Mouse (Mus musculus): ENCODE results near the gene Lgals2. TPM values are rescaled to one million over a fixed set of nuclear protein-coding genes. Genes with fewer than 3 reads are reported as not detected.
"Not testable (repeated sequence)": the region's sequence is repeated elsewhere in the genome, so short reads cannot be mapped to it uniquely, and the experiment has no call there.

The Lgals2 gene
- total RNA-seq (2021), result not detected
- long read RNA-seq, experiment 1, result 0 reads
- long read RNA-seq, experiment 2, partial matches to known transcripts, result 0 of 1 reads
- long read RNA-seq, experiment 2, other reads (novel, unspliced or antisense), result 1 of 1 reads

DNA sequence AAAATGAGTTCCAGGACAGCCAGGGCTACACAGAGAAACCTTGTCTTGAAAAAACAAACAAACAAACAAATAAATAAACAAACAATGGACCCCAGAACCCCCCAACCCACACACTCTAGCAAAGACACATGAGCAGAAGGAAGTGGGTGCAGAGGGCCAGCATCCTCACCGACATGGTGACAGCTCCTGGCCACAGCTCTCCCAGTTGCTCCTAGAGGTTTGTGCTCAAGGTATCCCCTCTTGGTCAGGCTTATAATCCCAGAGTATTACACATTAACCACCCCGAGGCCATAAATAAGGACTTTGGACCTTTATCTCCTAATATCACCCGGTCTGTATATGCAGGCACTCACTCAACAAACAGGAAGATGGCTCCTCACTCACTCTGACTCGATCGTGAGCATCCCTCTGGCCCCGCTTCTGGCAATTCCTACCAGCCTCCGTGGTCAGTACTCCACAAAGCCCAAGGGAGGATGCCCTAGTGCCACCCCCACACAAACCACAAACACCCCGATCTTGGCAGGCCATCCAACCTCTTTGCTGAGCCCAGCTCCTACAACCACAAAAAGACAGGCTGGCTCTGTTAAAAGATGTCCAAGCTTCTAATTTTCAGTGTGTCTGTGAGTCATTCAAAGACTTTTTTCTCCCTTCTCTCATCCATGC lies at the start of gene Lgals2:
Gene Lgals2, minus strand, starts transcription at position 227 of the 663 bp plus-strand sequence.
- DNase-seq (ENCODE audit: low spot score in 2 of 2), result no peak

DNA sequence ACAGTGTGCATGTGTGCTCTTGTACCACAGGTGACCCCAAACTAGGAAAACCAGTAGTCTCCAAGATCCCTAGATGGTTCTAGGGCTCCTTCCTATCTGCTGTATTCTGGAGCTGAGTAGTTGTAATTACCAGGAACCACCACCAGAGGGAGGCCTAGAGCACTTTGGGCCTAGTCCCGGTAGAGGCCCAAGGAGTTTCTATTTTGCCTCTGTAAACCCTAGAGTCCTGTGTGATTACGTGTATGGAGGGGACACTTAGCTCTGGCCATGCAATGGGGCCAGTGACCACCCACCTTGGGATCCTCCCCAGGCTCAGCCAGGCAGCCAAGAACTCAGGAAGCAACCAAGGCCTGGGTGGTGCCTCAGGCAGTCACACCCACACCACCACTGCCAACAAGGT lies 47.9 kb upstream of the Lgals2 start:
- peak; percentile 77 to 91 for DNase-seq (ENCODE audit: low spot score in 2 of 2)

DNA sequence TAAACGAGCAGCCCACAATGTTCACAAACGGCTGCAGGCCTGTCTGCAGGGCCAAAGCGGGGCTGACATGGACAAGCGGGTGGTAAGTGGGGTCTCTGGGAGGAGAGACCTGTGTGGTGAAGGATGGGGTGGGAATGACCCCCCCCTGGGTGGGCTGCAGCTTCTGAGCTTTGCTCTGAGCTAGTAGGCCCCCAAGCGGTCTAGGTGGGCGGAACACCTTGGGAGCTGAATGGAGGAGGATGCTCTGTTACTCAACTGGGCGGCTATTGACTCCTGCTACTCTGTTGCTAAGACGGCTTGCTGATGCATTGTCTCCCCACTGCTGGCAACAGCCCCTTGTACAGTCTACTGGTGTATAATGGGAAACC lies 46.1 kb upstream of the Lgals2 start:
- no peak for DNase-seq (ENCODE audit: low spot score in 2 of 2)

DNA sequence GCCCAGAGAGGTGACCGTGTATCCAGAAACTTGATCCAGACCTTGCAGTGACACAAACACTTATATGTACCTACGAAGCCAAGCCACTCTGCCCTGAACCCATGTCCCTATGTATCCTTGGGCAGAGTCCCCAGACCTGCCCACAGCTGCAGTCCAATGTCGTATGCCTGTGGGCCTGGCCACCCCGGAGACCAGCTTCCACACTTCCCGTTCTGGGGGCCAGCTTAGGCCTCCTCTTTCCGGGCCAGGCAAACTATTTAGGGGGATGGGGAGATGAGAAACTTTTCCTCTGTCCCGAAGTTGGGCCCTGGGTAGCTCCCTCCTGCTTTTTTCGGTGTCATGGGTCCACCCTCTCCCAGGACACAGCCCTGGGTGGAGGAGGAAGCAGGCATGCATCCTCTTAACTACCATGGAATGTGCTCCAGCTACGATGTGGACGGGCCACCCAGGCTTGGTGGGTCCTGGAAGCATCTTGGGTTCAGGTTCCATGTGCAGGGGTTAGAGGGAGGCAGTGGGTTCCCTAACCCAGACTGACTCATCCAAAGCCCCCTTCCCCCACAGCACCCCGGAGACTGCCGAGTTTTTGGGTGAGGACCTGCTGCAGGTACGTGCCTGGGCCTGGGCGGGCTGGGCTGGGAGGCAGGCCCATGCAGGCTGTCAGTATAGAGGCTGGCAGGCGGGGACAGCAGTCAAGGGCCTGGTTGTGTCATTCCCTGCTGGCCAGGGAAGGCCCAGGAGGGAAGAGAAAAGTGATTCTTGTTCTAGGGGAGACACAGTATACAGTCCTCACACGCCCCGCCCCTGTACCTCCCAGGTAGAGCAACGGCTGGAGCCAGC lies 45.5 kb upstream of the Lgals2 start:
- DNase-seq (ENCODE audit: low spot score in 2 of 2), result no peak

DNA sequence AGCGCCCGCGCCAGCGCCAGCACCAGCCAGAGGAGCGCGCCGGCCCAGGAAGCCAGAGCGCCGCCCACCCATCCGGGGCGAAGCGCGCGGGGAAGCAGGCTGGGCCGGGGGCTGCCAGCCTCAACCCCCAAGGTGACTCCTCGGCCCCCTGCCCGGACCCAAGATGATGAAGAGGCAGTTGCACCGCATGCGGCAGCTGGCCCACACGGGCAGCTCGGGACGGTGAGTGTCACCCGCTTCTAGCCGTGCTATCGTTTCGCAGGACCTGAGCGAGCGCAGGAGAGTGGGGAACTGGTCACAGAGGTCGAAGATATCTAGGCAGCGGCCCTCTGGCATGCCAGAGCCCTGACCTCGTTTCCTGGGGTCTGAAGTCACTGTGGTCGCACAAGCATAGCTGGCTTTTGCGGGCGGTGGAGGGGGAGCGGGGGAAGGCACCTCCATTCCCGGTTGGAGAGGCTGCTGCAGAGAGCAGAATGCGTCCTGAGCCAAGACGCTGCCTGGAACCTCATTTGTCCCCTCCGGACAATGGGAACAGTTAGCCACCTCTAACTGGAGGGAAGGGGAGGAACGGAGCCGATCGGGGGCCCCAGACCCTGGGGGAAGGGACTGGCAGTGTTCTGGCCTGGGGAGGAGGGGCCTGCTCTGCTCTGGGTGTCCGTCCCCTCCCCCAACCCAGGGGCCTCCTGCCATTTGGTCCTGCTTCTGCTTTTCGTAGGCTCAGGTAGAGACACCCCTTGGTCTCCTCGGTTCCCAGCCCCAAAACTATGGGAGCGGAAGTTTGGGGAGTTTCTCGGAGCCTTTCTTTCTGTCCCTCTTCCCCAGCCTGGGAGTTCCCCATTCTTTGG lies 44.6 kb upstream of the Lgals2 start, which contains the start of gene Sh3bp1:
Gene Sh3bp1, plus strand, starts transcription at position 29 of the 845 bp plus-strand sequence.
- peak; percentile 57 to 72 for DNase-seq (ENCODE audit: low spot score in 2 of 2)

DNA sequence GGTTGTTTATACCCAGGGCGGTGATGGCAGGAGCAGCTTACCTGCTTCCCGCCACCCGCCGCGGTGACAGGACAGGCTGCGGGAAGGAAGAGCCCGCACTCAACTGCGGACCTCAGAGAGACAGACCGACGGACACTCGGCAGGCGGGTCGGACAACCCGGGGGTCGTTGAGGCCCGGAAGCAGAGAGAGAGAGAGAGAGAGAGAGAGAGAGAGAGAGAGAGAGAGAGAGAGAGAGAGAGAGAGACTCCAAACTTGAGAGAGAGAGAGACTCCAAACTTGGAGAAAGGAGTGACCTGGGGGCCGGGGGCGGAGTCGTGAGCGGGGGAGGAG lies 44.0 kb upstream of the Lgals2 start, which contains the start of gene Gm49510:
Gene Gm49510, plus strand, starts transcription at position 259 of the 331 bp plus-strand sequence.
- DNase-seq (ENCODE audit: low spot score in 2 of 2), result no peak

DNA sequence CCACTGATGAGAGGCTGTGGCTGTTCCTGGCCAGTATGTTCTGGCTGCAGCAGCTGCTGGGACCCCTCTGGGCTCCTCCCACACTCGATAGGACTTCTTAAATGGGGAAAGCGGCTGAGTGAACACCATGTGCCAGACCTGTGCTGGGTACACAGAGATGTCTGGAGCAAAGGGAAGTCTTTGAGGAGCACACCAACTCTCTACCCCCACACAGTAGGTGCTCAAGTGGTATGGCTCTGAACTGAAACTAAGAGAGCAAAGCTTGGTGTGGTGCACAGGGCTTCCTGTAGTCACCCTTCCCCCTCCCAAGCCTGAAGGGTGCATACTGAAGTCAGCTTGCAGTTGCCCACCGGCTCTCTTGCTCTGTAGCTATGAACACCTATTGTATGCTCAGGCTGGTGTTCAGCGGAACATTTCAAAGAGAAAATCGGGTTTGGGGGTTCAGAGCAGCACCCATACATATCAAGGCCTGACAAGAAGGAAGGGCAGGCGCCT lies 43.2 kb upstream of the Lgals2 start:
- no peak for DNase-seq (ENCODE audit: low spot score in 2 of 2)

DNA sequence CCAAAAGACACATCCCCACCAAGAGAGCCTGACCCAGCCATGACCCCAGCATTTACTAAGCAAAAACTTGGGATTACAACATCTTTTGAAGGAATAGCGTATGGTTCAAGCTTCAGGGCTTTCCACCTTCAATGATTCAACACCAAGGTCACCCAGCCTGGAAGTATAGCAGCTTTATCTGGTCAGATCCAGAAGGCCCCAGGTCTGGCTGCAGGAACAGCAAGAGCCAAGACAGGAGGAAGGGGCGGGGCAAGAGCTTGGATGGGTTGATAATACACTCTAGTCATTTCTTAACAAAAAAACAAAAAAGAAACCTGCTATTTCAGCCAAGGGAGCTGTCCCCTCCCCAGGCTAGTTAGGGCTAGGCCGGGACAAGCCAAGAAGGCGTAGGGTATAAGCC lies 42.2 kb upstream of the Lgals2 start:
- no peak for DNase-seq (ENCODE audit: low spot score in 2 of 2)

DNA sequence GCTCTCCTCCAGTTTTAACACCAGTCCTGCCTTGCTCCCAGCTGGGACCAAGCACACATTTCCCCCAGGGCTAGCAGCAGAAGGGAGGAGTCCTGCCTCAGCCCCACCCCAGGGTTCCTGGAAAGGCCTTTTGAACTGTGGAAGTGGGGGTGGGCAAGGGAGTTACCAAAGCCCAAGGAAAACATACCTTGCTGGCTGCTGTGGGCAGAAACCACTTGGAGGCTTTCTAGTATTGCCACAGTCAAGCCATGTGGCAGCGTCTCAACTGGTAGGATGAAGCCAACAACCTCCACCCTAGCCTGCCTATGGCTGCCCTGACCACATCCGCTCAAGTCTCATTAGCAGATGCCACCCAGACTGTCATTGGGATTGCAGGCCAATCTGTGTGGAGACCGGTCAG lies 40.8 kb upstream of the Lgals2 start:
- DNase-seq (ENCODE audit: low spot score in 2 of 2), result no peak

DNA sequence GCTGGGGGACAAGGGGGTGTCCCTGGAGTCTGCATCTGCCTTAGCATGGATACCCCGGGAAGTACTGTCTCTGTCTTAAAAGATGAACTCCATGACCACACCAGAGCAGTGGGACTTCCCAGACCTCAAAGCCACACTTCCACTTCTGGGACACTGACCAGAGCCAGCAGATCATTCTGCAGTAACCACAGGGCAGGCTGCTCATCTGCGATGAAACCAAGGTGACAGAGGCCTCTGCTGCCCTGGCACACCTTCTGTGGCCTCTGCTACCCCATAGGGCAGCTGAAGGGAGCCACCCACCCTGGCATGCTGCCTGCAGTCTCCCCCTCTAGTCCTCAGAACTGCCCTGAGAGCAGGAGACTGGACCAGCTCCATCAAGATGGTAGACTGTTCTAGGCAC lies 40.4 kb upstream of the Lgals2 start:
- no peak for DNase-seq (ENCODE audit: low spot score in 2 of 2)

DNA sequence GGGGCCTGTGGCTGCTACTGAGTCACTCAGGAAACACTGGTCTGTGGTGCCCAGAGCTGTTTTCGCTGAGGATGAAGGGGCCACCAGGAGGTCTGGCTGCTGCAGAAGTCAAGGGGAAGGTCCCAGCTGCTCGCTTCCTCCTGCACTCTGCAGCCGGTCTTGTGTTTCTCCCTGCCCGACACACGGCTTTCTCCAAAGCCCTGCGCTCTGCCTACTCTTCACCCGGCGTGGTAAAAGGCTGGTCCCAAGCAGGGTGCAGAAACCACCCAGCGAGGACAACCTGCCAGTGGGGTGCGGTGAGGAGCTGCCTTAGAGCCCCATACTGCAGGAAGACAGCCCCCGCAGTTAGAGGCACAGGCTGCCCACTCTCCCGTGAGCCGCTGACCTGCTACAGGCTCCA lies 39.4 kb upstream of the Lgals2 start:
- no peak for DNase-seq (ENCODE audit: low spot score in 2 of 2)

DNA sequence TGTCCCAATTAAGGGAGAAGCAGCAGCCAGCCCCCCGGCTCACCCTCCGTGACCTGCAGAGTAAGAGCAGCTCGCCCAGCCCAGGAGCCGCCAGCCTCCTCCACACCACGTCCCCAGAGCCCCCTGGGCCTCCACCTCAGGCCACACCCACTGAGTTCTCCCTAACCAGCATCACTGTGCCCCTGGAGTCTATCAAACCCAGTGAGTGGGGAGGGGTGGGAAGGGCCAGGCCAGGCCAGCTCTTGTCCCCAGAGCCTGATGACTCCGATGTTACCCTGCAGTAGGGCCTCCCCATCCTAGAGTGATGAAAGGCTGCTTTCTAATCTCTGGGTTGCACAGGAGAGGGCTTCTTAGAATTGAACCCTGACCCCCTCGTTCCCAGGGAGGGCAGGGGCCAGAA lies 37.1 kb upstream of the Lgals2 start:
- no peak for DNase-seq (ENCODE audit: low spot score in 2 of 2)

DNA sequence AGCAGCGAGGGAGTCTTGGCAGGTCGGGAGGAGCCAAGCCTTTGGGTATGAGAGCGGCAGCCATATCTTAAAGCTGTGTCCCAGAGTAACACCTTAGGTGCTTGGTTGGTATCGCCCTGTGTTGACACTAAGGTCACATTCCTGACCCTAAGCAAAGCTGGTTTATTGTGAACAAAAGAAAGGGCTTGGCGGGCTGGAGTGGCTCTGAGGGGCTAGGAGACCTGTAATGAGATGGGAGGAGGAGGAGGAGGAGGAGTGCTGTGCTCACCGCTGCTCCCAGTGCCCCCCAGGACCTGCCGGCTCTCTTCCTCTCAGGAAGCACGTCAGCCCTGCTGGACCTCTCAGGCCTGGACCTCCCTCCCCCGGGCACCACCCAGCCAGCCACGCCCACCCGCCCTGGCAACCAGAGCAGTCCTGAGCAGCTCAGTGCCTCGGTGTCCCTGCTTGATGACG lies 34.1 kb upstream of the Lgals2 start:
- DNase-seq (ENCODE audit: low spot score in 2 of 2), result no peak

DNA sequence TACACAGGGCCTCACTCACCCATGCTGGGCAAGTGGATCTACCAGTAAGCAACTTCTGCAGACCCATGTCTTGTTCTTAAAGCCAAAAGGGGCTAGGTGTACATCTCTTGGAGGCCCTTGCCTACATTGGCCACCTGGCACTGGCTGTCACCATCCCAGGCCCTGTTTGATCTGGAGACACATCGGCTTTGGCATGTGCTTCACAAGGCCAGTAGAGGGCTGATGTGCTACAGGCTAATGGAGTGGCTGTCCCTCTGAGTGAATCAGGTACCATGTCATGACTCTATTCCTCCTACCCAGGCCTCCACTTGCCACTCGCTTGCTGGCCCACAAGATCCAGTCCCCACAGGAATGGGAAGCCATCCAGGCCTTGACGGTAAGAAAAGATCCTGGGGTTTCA lies 26.5 kb upstream of the Lgals2 start:
- DNase-seq (ENCODE audit: low spot score in 2 of 2), result no peak

DNA sequence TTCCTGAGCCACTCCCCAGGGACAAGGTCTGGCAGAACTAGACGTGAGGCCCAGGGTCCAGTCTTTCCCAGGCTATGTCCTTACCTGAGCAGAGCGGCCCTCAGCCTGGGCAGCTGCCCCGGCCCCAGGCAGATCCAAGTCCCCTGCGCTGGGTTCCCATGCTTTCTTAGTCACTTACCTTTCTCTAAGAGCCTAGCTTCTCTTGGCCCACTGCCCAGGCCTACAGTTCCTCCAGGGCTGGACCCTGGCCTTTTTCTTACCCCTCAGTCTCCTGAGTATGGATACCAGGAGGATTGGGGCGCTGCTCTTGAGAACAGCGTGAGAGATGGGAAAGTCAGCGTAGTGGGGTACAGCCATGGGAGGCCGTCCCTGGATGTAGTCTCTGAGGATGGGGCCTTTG lies 25.1 kb upstream of the Lgals2 start:
- DNase-seq (ENCODE audit: low spot score in 2 of 2), result no peak

DNA sequence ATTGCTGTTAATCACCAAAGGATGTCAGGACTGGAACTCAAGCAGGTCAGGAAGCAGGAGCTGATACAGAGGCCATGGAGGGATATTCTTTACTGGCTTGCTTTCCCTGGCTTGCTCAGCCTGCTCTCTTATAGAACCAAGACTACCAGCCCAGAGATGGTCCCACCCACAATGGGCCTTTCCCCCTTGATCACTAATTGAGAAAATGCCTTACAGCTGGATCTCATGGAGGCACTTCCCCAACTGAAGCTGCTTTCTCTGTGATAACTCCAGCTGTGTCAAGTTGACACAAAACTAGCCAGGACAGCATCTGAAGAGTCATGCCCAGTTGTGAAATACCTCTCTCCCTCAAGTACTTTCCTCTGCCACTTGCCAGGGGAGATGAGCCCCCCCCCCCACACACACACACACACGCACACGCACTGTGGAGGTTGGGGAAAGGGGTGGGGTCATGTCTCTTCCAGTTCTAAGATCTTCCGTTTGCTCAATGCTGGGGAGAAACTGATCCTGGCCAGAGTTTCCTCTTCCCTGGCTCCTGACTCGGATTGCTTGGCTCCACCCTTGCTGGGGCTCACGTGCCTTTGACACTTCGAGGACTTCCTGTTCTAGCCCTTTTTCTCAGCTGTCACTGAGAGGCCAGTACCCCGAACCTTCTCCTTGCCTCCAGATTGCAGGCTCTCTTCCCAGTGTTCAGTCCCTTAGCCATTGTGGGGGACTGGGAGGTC lies 23.6 kb upstream of the Lgals2 start:
- not testable (repeated sequence) for DNase-seq (ENCODE audit: low spot score in 2 of 2)

DNA sequence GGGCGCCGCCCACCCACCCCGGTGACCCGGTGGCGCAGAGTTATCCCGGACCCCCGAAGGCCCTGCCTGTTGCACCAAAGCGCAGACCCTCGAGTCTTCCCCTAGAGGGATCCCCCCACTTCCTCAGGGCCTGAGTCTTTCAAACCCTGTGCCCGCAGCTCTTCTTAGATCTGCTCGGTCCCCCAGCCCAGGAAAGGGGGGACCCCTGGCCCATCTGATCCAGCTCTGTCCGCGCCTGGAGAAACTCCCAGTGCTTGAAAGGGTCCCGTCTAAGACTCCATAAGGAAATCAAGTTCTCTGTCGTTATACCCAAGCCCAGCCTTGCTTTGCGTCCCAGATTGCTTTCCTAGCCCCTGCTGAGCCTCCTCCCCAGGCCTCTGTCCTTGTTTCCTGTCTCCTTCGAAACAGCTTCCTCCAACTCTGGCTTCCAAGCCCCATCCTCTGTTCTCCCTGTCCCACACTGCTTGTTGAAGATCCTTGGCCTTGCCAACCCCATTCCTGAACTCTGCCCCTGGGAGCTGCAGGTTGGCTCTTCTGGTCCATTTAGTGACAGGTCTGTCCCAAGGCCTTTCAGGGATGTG lies 22.6 kb upstream of the Lgals2 start:
- DNase-seq (ENCODE audit: low spot score in 2 of 2), result no peak

DNA sequence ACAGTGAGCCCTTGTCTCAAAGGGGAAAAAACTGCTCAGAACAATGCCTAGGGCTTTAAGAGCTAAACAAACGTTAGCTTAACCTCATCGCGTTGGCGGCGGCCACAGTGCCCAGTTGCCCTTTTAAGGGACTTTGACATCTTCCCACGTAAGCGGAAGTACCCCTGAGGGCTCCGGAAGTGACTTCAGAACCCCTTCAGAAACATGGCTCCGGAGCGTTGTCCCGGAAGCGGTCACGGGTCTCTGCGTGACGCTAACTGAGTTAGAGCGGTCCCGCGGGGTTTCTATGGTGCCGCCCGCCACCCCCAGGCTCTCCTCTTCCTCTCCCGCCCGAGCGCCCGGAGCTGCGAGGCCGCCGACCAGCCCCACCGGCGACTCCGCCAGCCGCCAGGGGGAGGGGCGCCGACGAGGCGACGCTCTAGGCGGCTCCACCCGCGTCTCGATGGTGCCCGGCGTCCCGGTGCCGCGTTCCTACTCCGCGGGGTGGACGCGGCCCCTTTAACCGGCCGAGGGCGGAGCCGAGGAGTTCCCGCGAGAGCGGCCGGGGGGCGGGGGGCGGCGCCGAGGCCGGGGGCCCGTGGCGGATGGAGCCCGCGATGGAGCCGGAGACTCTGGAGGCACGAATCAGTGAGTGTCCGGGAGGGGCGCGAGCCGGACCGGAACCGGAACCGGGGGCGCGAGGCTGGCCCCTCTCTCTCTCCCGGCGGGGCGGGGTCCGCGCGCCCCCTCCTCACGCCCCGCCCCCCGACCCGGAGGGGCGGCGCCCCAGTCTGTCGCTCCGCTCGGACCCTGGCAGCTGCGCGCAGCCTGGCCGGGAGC lies 21.9 kb upstream of the Lgals2 start, which contains the start of gene Gga1:
Gene Gga1, plus strand, starts transcription at position 200 of the 819 bp plus-strand sequence.
- DNase-seq (ENCODE audit: low spot score in 2 of 2), result peak; percentile 95 to 96

DNA sequence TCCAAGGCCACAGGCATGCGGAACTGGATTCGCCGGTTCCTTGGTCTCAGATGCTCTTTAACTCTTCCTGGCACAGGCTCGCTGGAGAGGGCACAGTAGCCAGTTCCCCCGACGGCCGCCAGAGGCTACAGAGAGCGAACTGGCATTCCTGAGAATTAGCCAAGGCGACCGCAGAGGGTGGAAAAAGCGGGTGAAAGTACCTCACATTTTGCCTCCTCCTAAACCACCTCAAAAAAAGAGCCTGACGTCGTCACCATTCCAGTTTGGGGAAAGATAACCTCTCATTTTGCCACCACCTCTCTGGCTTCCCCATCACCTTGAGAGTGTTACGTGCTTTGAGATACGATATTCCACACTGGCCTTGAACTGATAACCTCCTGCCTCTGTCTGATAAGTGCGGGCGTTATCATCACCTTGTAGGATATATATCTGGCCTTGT lies 20.9 kb upstream of the Lgals2 start:
- peak; percentile 71 to 82 for DNase-seq (ENCODE audit: low spot score in 2 of 2)
